Mouse (Mus musculus) ovary, postnatal 36 days (tissue): Measurements from ENCODE around the gene Olfr1359.
"Not testable (repeated sequence)": the region's sequence is repeated elsewhere in the genome, so short reads cannot be mapped to it uniquely, and the experiment has no call there.

Experiments used
- DNase-seq: peaks from one replicate; pipeline ENCODE4 v3.0.0; 2022; ENCODE audit warnings: low spot score, mixed read lengths

The Olfr1359 gene

GRCm38 (mm10) chr13:21727948-21728572 is 30.1 kb downstream of the Olfr1359 start:
- DNase-seq: no peak

DNA sequence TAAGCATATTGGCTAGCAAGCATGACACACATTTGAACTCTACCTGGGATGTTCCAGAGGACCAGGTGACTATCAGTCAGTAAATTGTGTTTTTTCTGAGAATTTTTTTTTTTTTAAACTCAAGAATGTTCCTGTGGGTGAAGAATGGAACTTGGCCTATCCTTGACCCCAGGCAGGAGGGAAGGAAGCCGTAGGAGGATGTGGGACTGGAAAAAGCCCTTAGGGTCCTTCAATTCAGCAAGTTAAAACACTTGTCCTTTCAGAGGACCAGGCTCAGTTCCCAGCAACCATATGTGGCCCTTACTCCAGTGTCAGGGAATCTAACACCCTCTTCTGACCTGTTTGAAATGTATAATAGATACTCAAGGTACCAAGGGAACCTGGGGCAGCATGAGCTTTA is 31.6 kb downstream of the Olfr1359 start:
- DNase-seq: no peak

- no peak for DNase-seq
Measured at GRCm38 (mm10) chr13:21733466-21733865, 35.6 kb downstream of the Olfr1359 start.

GRCm38 (mm10) chr13:21734010-21734905 is 36.3 kb downstream of the Olfr1359 start:
- DNase-seq: peak; percentile 63

DNA sequence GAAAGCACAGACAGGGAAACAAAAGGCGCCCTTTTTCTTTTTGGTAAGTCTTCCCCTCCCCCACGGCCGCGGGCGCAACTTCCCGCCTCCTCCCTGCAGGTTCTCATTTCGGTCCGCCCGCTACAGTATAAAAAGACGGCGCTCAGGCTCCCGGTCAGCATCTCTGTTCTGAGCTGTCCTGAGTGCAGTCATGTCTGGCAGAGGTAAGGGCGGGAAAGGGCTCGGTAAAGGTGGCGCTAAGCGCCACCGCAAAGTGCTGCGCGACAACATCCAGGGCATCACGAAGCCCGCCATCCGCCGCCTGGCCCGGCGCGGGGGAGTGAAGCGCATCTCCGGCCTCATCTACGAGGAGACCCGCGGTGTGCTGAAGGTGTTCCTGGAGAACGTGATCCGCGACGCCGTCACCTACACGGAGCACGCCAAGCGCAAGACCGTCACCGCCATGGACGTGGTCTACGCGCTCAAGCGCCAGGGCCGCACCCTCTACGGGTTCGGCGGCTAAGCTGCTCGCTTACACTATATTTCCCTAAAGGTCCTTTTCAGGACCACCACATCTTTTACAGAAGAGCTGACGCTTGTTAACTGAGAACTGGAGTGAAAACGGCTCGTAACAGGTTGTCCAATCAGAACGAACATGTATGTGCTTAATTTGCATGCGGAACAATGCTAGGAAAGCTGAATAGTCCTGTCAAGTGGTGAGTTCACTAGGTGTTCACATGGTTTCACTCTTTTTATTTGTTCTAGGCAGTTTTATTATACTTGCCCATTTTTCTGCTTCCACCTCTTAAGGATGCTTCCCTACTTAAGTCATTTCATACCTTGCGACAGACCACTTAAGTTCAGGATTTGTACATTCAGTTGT is 37.2 kb downstream of the Olfr1359 start, which contains the start of gene Hist1h4j:
Hist1h4j (plus strand) TSS at position 159 of the 862 bp plus-strand sequence.
- DNase-seq: peak; percentile 81

- DNase-seq: no peak
Measured at GRCm38 (mm10) chr13:21745006-21745405, 47.1 kb downstream of the Olfr1359 start.

DNA sequence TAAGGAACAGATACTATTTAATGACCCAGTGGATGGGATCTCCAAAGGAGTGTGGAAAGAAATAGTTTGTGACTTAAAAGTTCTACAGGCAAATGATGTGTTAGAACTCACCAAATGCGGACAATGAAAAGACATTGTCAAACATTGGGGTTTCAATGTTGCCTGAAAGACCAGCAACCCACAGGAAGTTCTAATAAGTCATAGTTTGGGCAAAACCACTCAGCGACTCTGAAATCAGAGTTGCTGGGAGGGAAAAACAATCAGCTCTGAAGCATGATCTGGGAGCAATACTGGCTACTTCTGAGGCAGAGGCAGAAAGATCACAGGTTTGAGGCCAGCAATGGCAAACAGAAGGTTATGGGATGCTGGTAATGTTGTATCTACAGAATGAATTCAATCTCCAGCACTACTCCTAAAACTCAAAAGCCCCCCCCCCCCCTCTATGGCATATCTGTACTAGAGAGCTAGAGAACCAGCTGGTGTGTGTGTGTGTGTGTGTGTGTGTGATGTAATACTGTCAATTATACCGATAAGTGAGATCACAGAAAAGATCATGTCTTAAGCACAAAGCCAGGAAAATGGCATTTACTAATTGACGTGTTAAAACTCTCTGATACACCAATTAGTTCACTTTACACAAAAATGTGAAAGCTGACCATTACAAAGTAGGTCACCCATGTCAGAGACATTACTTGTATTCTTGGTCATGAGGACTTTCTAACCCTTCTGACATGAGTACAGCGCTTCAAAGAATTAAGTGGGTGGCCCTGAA is 51.7 kb downstream of the Olfr1359 start:
- no peak for DNase-seq

DNA sequence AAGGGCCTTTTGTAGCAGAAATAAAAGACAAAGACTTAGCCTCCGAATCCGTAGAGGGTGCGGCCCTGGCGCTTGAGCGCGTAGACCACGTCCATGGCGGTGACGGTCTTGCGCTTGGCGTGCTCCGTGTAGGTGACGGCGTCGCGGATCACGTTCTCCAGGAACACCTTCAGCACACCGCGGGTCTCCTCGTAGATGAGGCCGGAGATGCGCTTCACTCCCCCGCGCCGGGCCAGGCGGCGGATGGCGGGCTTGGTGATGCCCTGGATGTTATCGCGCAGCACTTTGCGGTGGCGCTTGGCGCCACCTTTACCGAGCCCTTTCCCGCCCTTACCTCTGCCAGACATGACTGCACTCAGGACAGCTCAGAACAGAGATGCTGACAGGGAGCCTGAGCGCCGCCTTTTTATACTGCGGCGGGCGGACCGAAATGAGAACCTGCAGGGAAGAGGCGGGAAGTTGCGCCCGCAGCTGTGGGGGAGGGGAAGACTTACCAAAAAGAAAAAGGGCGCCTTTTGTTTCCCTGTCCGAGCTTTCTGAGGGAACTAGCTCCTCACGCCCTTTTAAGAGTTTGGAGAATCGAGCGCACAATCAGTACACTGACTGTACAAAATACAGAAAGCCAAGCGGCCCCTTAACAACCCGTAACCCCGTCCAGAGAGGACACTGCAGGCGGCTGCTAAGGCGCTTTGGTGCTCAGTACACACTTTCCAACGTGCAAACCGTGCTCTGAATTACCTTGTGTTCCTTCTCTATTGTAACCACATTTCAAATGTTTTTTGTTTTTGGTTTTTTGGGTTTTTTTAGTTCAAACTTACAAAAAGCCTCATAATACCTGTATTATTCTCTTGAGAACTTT is 52.5 kb downstream of the Olfr1359 start, which contains the start of gene Hist1h4k:
Hist1h4k (minus strand) TSS at position 347 of the 859 bp plus-strand sequence.
- peak; percentile 93 for DNase-seq

DNA sequence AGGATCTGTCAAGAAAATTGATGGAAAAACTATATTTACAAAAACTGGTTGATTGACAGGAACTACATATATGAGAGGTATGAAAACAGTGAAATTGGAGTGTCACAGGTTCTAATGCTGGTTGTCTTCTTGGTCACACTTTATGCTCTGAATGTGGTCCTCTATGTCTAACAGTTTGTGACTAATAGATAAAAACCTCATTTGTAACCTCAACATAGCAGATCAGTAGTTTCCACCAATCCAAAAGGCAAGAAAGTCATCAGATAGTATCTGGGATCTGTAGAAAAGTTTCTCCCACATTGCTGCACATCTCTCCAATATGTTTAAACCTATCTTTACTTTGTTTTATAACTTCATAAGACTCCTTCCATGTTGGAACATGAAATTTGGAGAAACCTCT is 53.5 kb downstream of the Olfr1359 start:
- no peak for DNase-seq

DNA sequence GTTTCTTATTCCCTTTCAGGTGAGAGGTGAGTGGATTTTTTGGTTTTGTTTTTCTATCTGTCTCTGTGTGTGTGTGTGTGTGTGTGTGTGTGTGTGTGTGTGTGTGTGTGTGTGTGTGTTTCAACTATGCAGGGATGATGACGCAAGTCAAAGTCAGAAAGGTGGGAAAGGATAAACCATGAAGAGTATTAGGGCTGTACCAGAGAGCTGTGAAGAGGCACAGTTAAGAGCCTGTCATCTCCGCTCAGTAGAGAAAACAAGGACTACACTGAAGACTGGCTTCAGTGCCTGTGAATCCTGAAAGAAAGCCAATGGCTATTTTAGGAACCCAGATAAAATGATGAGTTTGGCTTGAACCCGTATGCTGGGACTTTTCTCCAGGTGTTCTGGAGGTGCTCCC is 53.9 kb downstream of the Olfr1359 start:
- no peak for DNase-seq

- no peak for DNase-seq
Measured at GRCm38 (mm10) chr13:21752356-21752755, 54.4 kb downstream of the Olfr1359 start.

- no peak for DNase-seq
Measured at GRCm38 (mm10) chr13:21753051-21753523, 55.2 kb downstream of the Olfr1359 start.

- DNase-seq: peak; percentile 58
Measured at GRCm38 (mm10) chr13:21753524-21754285, 55.8 kb downstream of the Olfr1359 start, which contains the start of the genes Hist1h2ak and Hist1h2bn. Gene Hist1h2ak (minus strand): TSS chr13:21753827. Gene Hist1h2bn (plus strand): TSS chr13:21754123.

DNA sequence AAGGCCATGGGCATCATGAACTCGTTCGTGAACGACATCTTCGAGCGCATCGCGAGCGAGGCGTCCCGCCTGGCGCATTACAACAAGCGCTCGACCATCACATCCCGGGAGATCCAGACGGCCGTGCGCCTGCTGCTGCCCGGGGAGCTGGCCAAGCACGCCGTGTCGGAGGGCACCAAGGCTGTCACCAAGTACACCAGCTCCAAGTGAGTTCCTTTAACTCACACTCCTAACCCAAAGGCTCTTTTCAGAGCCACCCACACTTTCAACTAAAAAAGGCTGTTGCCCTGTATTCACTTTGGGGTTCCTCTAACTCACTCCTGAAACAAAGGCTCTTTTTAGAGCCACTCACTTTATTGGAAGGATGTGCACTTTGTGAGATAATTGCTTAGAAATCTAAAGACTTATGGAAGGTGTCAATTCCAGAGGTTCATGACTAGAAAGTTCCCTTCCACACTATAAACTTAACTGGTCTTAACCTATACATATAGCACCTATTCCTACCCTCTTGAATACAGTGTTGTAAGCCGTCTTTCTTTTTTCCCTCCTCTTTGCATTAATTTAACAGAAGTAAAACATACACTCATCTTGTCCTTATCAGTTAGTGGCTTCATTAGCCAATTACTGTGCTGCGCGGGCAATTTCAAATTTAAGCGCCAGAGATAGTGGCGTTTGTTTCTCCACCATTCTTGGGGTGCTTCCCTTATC is 56.5 kb downstream of the Olfr1359 start:
- not testable (repeated sequence) for DNase-seq

GRCm38 (mm10) chr13:21755707-21756106 is 57.8 kb downstream of the Olfr1359 start:
- DNase-seq: no peak
